Mouse (Mus musculus): ENCODE measurements at regions not wholly inside any gene's neighbourhood (a gene's known extent, or its start where the extent isn't known, plus 50 kb on each side); places are given as distances from the start of the nearest gene placed in this dataset.

DNA sequence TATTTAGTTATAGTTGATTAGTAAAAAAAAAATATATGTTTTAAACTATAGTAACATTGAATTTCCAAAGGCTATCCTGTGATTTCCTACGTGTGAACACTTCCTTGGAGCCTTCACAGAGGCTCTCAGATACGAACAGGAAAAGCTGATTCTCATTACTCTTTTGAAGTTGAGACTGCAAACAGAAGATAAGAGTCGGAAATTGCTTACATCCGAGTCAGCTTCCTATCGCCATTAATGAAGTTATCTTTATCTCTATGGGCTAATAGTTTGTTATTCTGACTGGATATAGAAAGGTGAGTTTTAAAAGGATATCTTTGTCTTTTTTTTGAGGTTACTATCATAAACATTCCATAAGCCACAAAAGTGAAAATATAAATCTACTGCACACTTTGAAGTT, 212.8 kb downstream of the Trim52 start:
- ATAC-seq (replicated peaks in 1 of 2; ENCODE audit: insufficient read depth in 1 of 2, low FRiP score in 2 of 2, low TSS enrichment in 1 of 2, low read depth in 1 of 2, poor library complexity in 2 of 2, severe bottlenecking in 2 of 2), result no peak

DNA sequence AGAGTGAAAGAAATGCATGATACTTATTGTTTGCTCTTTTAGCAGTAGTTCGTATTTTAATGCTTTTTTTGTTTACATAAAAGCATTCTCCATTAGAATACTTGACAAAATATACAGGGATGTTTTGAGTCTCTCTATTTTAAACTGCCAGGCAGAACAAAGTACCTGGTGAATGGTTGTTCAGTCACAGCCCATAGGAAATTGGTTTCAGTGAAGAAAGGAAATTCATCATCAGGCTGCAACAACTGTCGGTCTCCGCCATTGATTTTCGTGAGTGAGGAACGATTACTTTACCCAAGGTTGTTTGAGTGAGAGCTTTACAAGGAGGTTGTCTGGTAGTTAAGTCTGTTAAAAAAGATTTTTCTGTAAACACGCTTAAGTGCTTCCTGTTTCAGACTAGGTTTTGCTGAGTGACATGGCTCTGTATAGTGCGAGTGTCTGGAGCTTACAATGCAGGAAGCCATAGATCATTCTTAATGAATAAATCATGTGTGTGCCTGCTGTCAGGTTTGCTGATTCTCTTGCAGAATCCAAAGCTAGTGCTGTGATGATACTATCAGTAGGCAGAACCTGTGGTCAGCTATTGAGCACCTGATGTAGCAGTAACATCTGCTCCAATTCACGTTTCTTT, 221.8 kb downstream of the Trim52 start:
- ATAC-seq (replicated peaks in 1 of 2; ENCODE audit: insufficient read depth in 1 of 2, low FRiP score in 2 of 2, low TSS enrichment in 1 of 2, low read depth in 1 of 2, poor library complexity in 2 of 2, severe bottlenecking in 2 of 2), result peak; percentile 53 to 56; a peak in 3 of 4 replicates

DNA sequence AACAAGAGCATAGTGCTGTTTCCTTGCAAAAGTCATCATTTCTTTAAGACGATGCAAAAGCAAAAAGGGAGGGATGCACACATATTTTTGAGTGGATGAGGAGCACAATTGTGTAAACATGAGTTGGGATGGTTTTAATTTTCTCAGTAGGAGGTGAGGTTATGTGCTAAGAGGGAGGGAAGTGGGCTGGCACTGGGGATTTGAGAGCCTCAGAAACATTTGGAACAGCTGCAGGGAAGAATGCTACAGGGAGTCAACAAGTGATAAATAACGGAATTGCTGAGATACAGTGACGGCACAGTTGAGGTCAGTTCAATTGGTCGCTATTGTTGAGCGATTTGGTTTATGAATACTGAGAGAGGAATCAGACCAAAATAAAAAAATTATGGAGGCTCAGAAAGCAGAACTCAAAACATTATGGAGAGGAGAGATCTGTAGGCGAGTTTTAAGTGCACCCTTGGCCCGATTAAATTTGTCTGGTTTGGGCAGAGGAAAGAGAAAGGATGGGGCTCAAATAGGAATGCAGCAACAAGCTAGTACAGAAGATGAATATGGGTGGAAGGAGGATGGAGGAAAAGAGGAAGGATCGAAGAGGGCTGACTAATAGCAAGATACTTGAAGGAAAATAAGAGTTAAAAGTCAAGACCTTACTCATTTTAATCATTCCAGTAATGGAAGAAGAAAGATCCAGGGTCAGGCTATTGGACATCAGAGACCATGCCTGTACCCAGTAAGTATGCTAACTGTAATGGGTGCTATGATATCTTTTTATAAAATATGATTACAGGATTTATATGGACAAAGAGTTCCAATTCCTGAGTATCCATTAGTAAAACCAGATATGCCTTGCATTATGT, 259.0 kb downstream of the Trim52 start:
- ATAC-seq (replicated peaks in 1 of 2; ENCODE audit: insufficient read depth in 1 of 2, low FRiP score in 2 of 2, low TSS enrichment in 1 of 2, low read depth in 1 of 2, poor library complexity in 2 of 2, severe bottlenecking in 2 of 2), result no peak

DNA sequence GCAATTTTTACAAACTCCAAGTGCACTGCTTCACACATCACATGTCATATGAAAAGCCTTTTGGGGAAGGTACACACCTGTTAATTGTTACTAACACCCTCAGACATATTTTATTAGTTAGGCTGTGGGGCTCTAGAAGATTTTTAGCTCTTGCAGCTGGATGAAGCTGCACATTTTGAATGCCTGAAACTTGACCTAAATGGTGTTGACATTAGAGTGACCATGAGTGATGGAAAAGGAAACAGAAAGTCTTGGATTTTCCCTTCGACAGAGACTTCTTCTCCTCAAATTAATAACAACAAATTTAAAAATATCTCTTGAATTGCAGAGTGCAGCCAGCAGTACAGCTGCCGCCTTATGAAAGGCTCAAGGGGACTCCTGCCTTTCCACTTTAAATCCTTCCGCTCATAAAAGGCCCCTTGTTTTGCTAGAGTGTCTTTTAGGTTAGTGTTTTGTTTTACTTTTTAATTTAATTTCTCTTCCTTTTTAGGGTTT, 259.7 kb downstream of the Trim52 start:
- ATAC-seq (replicated peaks in 1 of 2; ENCODE audit: insufficient read depth in 1 of 2, low FRiP score in 2 of 2, low TSS enrichment in 1 of 2, low read depth in 1 of 2, poor library complexity in 2 of 2, severe bottlenecking in 2 of 2), result no peak

DNA sequence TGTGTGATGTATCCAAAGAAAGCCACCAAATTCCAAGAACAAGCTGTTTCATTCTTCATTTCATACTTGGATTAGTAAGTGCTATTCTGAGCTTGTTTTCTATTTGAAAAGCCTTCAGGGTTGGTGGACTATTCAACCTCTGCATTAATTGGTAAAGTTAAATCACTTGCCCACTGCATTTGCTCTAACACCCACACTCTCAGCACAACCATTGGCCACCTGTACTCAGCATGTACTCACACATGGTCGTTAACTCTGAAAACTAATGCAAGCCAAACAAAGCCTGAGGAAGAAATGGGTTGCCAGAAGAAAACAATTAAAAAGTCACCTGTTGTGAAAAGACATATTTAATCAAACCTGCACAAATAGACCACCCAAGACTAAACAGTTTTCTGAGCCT, 267.5 kb downstream of the Trim52 start:
- ATAC-seq (replicated peaks in 1 of 2; ENCODE audit: insufficient read depth in 1 of 2, low FRiP score in 2 of 2, low TSS enrichment in 1 of 2, low read depth in 1 of 2, poor library complexity in 2 of 2, severe bottlenecking in 2 of 2), result no peak

DNA sequence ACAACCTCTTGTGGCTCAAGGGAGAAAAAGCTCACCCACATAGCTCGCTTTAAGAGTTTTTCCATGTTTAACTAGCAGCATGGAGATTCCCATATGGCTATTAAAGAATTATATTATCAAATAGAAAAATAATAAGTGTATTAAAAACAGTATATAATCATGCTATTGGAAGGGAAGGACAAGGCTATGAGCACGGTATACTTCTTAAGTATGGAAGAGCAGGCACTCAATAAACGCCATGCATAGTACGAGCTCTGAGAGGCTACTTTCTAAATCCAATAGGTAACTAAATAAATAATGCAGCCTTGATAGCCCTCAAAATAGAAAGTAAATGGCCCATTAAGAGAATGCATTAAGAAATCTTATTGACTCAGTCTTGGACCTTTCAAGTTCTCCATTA, 273.6 kb downstream of the Trim52 start:
- ATAC-seq (replicated peaks in 1 of 2; ENCODE audit: insufficient read depth in 1 of 2, low FRiP score in 2 of 2, low TSS enrichment in 1 of 2, low read depth in 1 of 2, poor library complexity in 2 of 2, severe bottlenecking in 2 of 2), result no peak

DNA sequence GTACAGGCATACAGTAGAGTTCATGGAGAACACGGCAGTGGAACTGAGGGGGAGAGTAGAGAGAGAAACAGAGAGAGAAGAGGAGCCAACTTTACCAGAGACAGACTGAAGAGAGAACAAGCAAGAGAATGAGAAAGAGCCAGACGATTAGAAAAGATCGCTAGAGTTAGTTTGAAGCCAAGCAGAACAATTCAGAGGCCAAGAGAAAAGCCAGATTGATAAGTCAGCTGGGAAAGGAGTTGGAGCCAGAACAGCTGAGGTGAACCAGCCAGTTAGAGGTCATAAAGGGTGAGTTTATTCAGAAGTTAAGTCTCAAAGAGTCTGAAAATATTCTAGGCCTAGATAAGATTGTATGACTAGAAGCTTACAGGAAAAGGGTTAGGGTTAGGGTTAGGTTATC, 281.7 kb downstream of the Trim52 start:
- no peak for ATAC-seq (replicated peaks in 1 of 2; ENCODE audit: insufficient read depth in 1 of 2, low FRiP score in 2 of 2, low TSS enrichment in 1 of 2, low read depth in 1 of 2, poor library complexity in 2 of 2, severe bottlenecking in 2 of 2)

DNA sequence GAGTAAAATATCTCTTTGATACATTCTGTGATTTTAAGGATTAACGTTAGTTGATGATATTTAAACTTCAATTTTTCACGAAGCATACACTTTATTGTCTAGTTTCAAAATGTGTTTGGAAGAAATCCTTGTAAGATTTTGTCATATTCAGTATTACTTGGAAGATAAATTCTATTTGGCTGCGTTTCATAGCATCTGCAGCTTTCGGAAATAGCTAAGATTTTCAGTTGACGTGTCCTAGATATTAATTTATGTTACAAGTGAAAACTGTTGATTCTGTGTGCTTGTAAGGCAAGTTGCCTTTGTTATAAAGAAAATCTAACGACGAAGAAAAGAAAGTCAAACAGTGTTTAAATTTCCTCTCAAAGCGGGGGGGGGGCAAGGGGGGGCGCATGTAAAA, 284.5 kb downstream of the Trim52 start:
- ATAC-seq (replicated peaks in 1 of 2; ENCODE audit: insufficient read depth in 1 of 2, low FRiP score in 2 of 2, low TSS enrichment in 1 of 2, low read depth in 1 of 2, poor library complexity in 2 of 2, severe bottlenecking in 2 of 2), result no peak

DNA sequence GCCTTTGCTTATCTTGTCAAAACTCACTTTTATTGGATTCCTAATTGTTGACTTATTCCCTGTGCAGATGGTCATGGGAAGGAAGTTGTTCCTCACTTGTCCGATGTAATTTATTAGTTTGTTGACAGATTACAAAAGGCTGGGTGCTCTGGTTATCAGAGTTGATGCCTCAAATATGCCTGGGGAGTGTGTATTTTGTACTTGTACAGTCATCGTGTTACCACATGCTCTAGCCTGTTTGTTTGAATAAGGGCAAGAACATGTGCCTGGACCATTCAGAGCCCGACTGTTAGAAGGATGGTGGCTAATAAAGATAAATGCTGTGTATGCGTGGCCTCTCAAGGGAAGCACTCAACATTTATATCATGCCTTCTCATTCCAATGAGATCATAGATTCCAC, 288.0 kb downstream of the Trim52 start:
- ATAC-seq (replicated peaks in 1 of 2; ENCODE audit: insufficient read depth in 1 of 2, low FRiP score in 2 of 2, low TSS enrichment in 1 of 2, low read depth in 1 of 2, poor library complexity in 2 of 2, severe bottlenecking in 2 of 2), result no peak

DNA sequence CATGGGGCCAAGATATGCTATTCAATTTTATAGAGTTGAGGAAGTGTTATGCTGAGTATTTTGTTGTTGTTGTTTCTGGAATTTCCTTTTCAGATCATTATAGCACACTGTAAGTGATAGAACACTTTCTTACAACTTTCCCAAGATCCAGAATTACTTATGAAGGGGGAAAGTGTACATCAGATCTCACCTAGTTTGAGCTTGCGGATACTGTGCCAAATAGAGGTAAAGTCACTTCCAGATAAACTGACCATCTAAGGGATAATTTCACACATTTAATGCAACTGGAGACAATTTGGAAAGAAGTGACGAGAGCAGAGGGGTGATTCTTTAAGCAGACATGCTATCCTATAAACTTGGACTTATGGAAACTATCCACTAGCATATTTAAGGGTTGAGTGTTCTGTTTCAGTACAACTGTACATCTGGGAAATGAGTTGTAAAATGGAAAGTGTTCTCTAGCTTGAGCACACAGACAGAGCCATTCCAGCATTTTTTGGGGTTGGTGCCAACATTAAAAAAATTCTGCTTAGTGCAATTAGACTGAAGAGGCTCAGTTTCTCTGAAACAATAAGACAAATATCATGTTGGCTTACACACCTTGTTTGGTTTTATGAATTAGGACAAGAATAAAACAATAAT, 307.0 kb downstream of the Trim52 start:
- ATAC-seq (replicated peaks in 1 of 2; ENCODE audit: insufficient read depth in 1 of 2, low FRiP score in 2 of 2, low TSS enrichment in 1 of 2, low read depth in 1 of 2, poor library complexity in 2 of 2, severe bottlenecking in 2 of 2), result no peak

DNA sequence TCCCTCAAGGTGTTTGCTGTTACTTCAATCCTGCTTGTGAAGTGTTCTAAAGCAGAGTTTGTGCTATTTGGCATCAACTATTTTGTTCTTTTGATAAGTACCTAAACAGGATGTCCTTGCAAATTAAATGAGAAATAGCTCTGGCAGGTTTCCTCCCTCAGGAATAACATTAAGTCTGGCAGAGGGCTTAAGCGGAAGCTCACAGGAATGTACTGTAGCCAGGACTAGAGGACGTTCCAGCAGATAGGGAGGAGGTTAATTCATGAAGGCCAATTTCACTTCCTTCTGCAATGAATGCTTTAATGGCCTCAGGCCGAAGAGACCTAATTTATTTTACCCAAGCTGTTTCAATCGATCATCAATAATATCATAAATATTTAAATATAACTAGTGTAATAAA, 318.7 kb downstream of the Trim52 start:
- no peak for ATAC-seq (replicated peaks in 1 of 2; ENCODE audit: insufficient read depth in 1 of 2, low FRiP score in 2 of 2, low TSS enrichment in 1 of 2, low read depth in 1 of 2, poor library complexity in 2 of 2, severe bottlenecking in 2 of 2)

DNA sequence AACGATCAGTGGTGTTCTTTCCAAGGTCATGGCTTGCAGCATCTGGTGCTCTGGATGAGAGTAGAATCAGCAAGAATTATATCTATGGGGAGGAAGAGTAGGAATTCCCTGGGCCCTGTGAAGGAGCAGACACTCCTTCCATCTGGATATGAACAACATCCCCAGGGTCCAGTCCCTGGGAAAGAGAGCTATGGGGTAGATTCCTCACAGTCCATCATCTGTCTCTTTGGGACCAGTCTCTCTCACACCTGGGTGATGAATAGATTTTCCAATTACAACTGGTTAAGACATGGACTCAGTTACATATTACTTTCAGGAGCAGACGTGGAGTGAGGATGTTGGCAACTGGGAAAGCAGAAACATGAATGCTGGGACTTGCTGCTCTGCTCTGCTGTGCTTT, 322.6 kb downstream of the Trim52 start:
- no peak for ATAC-seq (replicated peaks in 1 of 2; ENCODE audit: insufficient read depth in 1 of 2, low FRiP score in 2 of 2, low TSS enrichment in 1 of 2, low read depth in 1 of 2, poor library complexity in 2 of 2, severe bottlenecking in 2 of 2)

DNA sequence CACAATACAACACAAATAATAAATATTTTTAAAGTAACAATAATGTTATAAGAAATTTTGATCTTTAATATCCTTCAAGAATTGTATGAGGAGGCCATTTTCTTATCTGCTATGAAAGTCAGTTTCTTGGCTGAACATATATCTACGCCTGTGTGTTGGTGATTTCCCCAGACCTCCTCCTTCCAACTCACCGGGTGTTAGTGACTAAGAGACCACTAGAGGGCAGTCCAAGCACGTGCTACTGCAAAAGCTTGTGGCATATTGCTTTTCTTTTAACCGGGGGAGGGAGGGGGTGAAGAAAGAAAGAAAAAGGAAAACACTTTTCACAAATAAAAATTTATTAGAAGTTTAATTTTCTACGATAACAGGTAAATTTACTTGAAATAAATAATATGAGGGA, 333.3 kb downstream of the Trim52 start:
- peak; percentile 86 to 87 for ATAC-seq (replicated peaks in 1 of 2; ENCODE audit: insufficient read depth in 1 of 2, low FRiP score in 2 of 2, low TSS enrichment in 1 of 2, low read depth in 1 of 2, poor library complexity in 2 of 2, severe bottlenecking in 2 of 2)

DNA sequence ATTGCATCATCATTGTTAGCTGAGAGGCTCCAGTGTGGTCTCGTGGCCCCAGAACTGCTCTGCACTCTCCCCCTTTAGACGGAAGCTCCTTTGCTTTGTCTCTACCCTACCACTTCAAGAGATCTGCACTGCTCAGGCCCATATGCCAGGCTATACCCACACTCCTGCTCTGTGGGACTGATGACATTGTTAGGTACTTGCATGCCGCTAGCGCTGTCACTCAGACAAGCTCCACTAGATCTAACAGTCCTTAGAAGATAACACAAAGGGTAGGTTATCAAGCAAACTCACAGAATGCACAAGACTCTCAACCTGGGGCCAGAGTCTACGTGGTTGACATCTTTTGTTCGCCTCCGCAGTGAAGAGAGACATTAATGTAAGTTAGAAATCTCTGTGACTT, 383.1 kb downstream of the Trim52 start:
- ATAC-seq (replicated peaks in 1 of 2; ENCODE audit: insufficient read depth in 1 of 2, low FRiP score in 2 of 2, low TSS enrichment in 1 of 2, low read depth in 1 of 2, poor library complexity in 2 of 2, severe bottlenecking in 2 of 2), result no peak

DNA sequence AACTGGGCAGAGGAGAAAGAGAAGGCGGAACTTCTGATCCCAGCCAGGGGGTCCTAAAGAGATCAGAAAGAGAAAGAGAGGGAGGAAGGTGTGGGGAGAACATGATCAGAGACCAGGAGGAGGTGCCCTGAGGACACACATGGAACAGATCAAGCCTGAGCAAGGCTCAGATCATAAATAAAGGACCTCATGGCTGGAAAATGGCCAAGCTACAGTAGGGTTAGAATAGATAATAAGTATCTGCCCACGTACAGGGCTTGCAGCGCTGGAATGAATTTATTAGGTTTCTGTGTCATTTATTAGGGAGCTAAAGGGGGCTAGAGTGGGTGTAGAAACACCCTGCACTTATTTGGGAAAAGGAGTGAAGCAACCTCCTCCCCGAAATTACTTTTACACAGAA, 385.4 kb downstream of the Trim52 start:
- ATAC-seq (replicated peaks in 1 of 2; ENCODE audit: insufficient read depth in 1 of 2, low FRiP score in 2 of 2, low TSS enrichment in 1 of 2, low read depth in 1 of 2, poor library complexity in 2 of 2, severe bottlenecking in 2 of 2), result no peak

DNA sequence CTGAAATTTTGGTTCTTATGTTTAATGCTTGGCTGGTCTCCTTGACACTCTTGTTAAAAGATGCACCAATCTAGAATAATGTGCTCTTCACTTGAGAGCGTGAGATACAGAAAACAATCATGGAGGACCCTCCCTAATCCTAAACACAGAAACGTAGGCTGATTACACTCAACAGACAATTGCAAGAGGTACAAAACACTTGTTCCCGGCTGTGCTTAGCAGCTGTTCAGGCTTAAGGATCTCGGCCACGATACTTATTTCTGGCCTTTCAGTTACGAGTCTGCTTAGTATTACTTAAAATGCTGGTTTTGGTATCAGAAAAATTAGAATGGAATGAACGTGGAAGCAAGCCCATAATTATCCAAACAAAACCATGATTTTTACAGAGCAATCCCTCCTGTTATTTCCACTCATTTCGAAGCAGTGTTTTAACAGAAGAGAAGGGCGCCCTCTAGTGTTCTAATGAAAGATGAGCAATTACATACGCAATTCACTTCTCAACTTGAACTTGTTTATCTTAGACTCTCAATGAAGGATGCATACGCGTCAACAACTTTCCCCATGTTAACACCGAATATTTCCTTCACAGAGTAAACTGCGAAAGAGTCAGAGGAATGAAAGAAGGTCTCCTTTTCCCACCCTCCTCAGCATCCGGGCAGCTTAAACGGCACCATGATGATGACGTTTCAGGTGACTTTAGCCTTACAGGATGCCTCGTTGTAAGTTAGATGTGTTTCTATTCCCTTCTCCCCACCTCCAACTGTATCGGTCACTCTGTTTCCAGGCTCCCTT, 394.5 kb downstream of the Trim52 start:
- ATAC-seq (replicated peaks in 1 of 2; ENCODE audit: insufficient read depth in 1 of 2, low FRiP score in 2 of 2, low TSS enrichment in 1 of 2, low read depth in 1 of 2, poor library complexity in 2 of 2, severe bottlenecking in 2 of 2), result peak; percentile 67 to 75; a peak in 2 of 4 replicates

DNA sequence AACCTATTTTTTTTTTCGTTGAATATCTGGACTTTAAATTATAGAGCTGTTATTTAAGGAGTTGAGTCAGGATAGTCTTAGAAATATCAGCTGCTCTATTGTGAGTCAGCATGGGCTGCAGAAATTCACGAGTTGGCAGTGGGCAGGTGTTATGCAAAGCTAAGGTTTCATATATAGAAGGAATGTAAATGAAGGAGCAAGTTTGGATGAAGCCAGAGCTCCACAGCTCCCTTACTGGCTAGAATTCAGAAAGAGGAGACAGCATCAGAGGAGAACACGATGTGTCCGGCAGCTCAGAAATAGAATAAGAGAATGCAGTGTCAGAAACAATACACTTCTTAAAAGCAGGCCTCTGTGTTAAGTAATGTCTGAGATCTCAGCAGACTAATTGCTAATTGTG, 400.9 kb downstream of the Trim52 start:
- ATAC-seq (replicated peaks in 1 of 2; ENCODE audit: insufficient read depth in 1 of 2, low FRiP score in 2 of 2, low TSS enrichment in 1 of 2, low read depth in 1 of 2, poor library complexity in 2 of 2, severe bottlenecking in 2 of 2), result no peak
